Comparison of ENCODE assay signal across 8 mouse cellular contexts in the genomic region with DNA sequence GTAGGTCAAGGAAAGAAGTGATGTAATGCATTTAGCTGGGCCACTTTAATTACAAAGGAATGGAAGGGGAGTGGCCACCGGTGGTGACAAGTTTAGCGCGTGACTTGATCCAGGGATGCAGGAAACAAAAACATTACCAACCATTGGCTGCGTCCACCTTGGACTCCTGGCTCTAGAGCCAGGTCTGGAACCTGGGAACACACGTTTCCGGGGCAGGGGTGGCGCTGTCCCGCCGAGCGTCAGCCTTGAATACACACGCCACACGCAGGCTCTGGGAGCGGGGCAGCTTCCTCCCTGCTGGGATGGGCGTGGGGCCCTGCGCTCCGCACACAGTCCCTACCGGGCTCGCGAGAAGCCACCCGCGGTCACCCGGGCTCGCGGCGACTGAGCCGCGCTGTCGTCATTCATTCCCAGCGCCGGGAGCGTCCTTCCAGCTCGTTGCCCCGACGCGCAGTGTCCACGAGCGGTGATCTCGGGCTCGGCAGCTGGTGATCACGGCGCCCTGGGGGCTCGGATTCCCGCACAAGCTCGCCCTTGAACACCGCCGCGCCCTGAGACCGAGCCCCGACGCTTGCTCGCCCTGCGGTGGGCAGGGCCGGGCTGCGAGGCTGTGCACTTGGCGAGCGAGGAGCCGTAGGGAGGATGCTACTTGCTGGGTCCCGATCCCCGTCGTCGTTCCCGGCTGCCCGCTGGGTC. TPM values are rescaled to one million over a fixed set of nuclear protein-coding genes. Genes with fewer than 3 reads are reported as not detected.
DNase-seq lines count a peak whose midpoint lies in the region; ATAC-seq lines count a peak whose summit lies in the region.

A gene (plus strand): TSS at position 118 of the 696 bp plus-strand sequence.

- H3K9me3 ChIP-seq in intestine, embryonic 15.5 days, result no peaks in the 10 kb centered on the region
- H3K9me3 ChIP-seq in megakaryocyte, embryonic 14.5 days, result no peaks in the 10 kb centered on the region

- H3K4me1 ChIP-seq in intestine, embryonic 15.5 days (replicated peaks), result no peaks in the 10 kb centered on the region
- peaks cover 15% of the 10 kb centered on the region for H3K4me1 ChIP-seq in megakaryocyte, embryonic 14.5 days

- under 1% methylated on average over 63 of the region's 63 CpGs for WGBS in intestine, embryonic 15.5 days

- H3K9ac ChIP-seq in intestine, embryonic 15.5 days, result peak within 1 kb of the TSS; percentile 87

- no peaks in the 10 kb centered on the region for H3K27me3 ChIP-seq in intestine, embryonic 15.5 days (replicated peaks)
- peaks cover 56% of the 10 kb centered on the region for H3K27me3 ChIP-seq in megakaryocyte, embryonic 14.5 days (replicated peaks)

- peak within 1 kb of the TSS; percentile 89 for H3K4me2 ChIP-seq in intestine, embryonic 15.5 days (replicated peaks)

- DNase-seq in adrenal gland, postnatal 14 days, result peak; percentile 80
- peak; percentile 67 for DNase-seq in embryo, embryonic 9.5 days (ENCODE audit: extremely low spot score)
- DNase-seq in gonadal fat pad, adult 2 months (ENCODE audit: low read depth), result no peak
- peak; percentile 61 to 71 for DNase-seq in left cerebral cortex, postnatal 14 days (ENCODE audit: low spot score in 2 of 2)
- peak; percentile 68 to 74 for DNase-seq in right cerebral cortex, adult 2 months (ENCODE audit: low spot score in 2 of 2)
- peak; percentile 69 to 70 for DNase-seq in urinary bladder, postnatal 4 days (ENCODE audit: low spot score in 2 of 2)

- peak within 1 kb of the TSS; percentile 79 for H3K27ac ChIP-seq in intestine, embryonic 15.5 days

- intact Hi-C loops in left cerebral cortex, postnatal 14 days (cut with DNase I), result no loop called here

- H3K36me3 ChIP-seq in intestine, embryonic 15.5 days, result no peaks in the 10 kb centered on the region
- no peaks in the 10 kb centered on the region for H3K36me3 ChIP-seq in megakaryocyte, embryonic 14.5 days (replicated peaks; ENCODE audit: low read length)

- peak; percentile 95 for ATAC-seq in intestine, embryonic 15.5 days

- H3K4me3 ChIP-seq in intestine, embryonic 15.5 days (replicated peaks), result peak within 1 kb of the TSS; percentile 75
- H3K4me3 ChIP-seq in megakaryocyte, embryonic 14.5 days (replicated peaks), result peak within 1 kb of the TSS; percentile 91

RNA-seq across cellular contexts. Expression of the gene that starts here (rescaled TPM):
- 6.6 and 7.8 TPM in 2 replicates for total RNA-seq in adrenal gland, postnatal 14 days (2021)
- 27.1 and 51.2 TPM in 2 replicates for polyA plus RNA-seq in gonadal fat pad, adult 2 months (2012; rRNA removed)
- 2.6 TPM in 2 replicates for polyA plus RNA-seq in intestine, embryonic 15.5 days (2015; fragmentation: Nextera tagmentation; extraction: Ambion mirVana)
- total RNA-seq in left cerebral cortex, postnatal 14 days (2021), result 100 to 1,000 TPM; 102 to 107 TPM
- polyA plus RNA-seq in megakaryocyte, embryonic 14.5 days (2012; ENCODE audit: insufficient read depth, low replicate concordance), result 0.45 TPM in 1 of 2 replicates, not detected in the other

Comparison
In these comparisons a context has a peak if more than half of its experiments do, and no peak if none do; other contexts are left out.
1. RNA of the gene that starts here (total RNA-seq): 102 to 107 TPM in left cerebral cortex, postnatal 14 days; 6.6 to 7.8 TPM in adrenal gland, postnatal 14 days; every median in the first group is over 10 times any median in the second.